Mouse (Mus musculus) left cerebral cortex, postnatal 4 days (tissue): ENCODE data around the gene Lefty1. TPM values are rescaled to one million over a fixed set of nuclear protein-coding genes. Genes with fewer than 3 reads are reported as not detected.
"Not testable (repeated sequence)": the region's sequence is repeated elsewhere in the genome, so short reads cannot be mapped to it uniquely, and the experiment has no call there.

Source experiments
- DNase-seq: peaks from one replicate; pipeline ENCODE4 v3.0.0-alpha.2; 2022
- intact Hi-C: fragments of 180-260 bp; cut with DNase I; formaldehyde crosslinking; loops from one replicate; pipeline ENCODE4 v1.15.1; 2025
- total RNA-seq, 2 experiments: library from RNA; stranded (reverse); gene quantifications; 2 replicates each; pipeline ENCODE4 v1.2.3; 2021

Gene Lefty1
- 1 to 10 TPM; 2.9 to 3.4 TPM for total RNA-seq

GRCm38 (mm10) chr1:180934467-180935419, at the start of gene Lefty1:
TSS of gene Lefty1 (plus strand) at chr1:180935022.
- intact Hi-C loops = no loop called here
- DNase-seq = no peak

- DNase-seq = peak; percentile 28
- intact Hi-C loops = no loop called here
Measured at GRCm38 (mm10) chr1:180888556-180889042, 46.2 kb upstream of the Lefty1 start.

- intact Hi-C loops = no loop called here
- no peak for DNase-seq
Measured at GRCm38 (mm10) chr1:180889172-180889571, 45.6 kb upstream of the Lefty1 start.

GRCm38 (mm10) chr1:180889841-180890240, 45.0 kb upstream of the Lefty1 start:
- no peak for DNase-seq
- intact Hi-C loops = no loop called here

GRCm38 (mm10) chr1:180892808-180893207, 42.0 kb upstream of the Lefty1 start, which contains the start of gene Lefty2:
TSS of gene Lefty2 (plus strand) at chr1:180893108.
- intact Hi-C loops = no loop called here
- no peak for DNase-seq

GRCm38 (mm10) chr1:180894088-180894987, 40.5 kb upstream of the Lefty1 start:
- DNase-seq, intact Hi-C loops: not testable (repeated sequence)

GRCm38 (mm10) chr1:180901107-180901506, 33.7 kb upstream of the Lefty1 start:
- no peak for DNase-seq
- intact Hi-C loops = loop anchor here (5.0 to 10.0 kb wide), 3 partner anchors 71 to 194 kb away; no protein-coding TSS in a partner anchor

- DNase-seq = no peak
- intact Hi-C loops = loop anchor here (5.0 to 10.0 kb wide), 3 partner anchors 69 to 192 kb away; no protein-coding TSS in a partner anchor
Measured at GRCm38 (mm10) chr1:180902915-180903314, 31.9 kb upstream of the Lefty1 start.

GRCm38 (mm10) chr1:180903666-180904038, 31.2 kb upstream of the Lefty1 start:
- no peak for DNase-seq
- intact Hi-C loops = loop anchor here (5.0 to 10.0 kb wide), 3 partner anchors 69 to 191 kb away; no protein-coding TSS in a partner anchor

- intact Hi-C loops = loop anchor here (5.0 to 10.0 kb wide), 3 partner anchors 68 to 191 kb away; no protein-coding TSS in a partner anchor
- DNase-seq = peak; percentile 96
Measured at GRCm38 (mm10) chr1:180904039-180904814, 30.6 kb upstream of the Lefty1 start, which contains the start of gene Pycr2. TSS of gene Pycr2 (plus strand) at chr1:180904293.

GRCm38 (mm10) chr1:180904815-180905080, 30.1 kb upstream of the Lefty1 start:
- intact Hi-C loops = loop anchor here (5.0 to 10.0 kb wide), 3 partner anchors 68 to 190 kb away; no protein-coding TSS in a partner anchor
- no peak for DNase-seq

GRCm38 (mm10) chr1:180905307-180905706, 29.5 kb upstream of the Lefty1 start:
- DNase-seq = no peak
- intact Hi-C loops = loop anchor here (10.0 kb wide), 1 partner anchor 189 kb away; no protein-coding TSS in a partner anchor

- intact Hi-C loops = loop anchor here (10.0 kb wide), 1 partner anchor 189 kb away; no protein-coding TSS in a partner anchor
- no peak for DNase-seq
Measured at GRCm38 (mm10) chr1:180905876-180906275, 28.9 kb upstream of the Lefty1 start.

- intact Hi-C loops = loop anchor here (10.0 kb wide), 1 partner anchor 188 kb away; no protein-coding TSS in a partner anchor
- DNase-seq = no peak
Measured at GRCm38 (mm10) chr1:180906461-180907147, 28.2 kb upstream of the Lefty1 start.

GRCm38 (mm10) chr1:180911138-180911537, 23.7 kb upstream of the Lefty1 start:
- intact Hi-C loops = no loop called here
- DNase-seq = no peak

GRCm38 (mm10) chr1:180911653-180912287, 23.1 kb upstream of the Lefty1 start:
- intact Hi-C loops = no loop called here

GRCm38 (mm10) chr1:180912792-180913191, 22.0 kb upstream of the Lefty1 start:
- DNase-seq = no peak
- intact Hi-C loops = no loop called here

More at GRCm38 (mm10) chr1:180911653-180912287, 23.1 kb upstream of the Lefty1 start:
- DNase-seq = no peak

GRCm38 (mm10) chr1:180913797-180914196, 21.0 kb upstream of the Lefty1 start:
- intact Hi-C loops = no loop called here
- no peak for DNase-seq

GRCm38 (mm10) chr1:180916425-180916824, 18.4 kb upstream of the Lefty1 start:
- DNase-seq = no peak
- intact Hi-C loops = no loop called here
